Mouse (Mus musculus): ENCODE measurements around the gene Naa10.

Naa10 gene

DNA sequence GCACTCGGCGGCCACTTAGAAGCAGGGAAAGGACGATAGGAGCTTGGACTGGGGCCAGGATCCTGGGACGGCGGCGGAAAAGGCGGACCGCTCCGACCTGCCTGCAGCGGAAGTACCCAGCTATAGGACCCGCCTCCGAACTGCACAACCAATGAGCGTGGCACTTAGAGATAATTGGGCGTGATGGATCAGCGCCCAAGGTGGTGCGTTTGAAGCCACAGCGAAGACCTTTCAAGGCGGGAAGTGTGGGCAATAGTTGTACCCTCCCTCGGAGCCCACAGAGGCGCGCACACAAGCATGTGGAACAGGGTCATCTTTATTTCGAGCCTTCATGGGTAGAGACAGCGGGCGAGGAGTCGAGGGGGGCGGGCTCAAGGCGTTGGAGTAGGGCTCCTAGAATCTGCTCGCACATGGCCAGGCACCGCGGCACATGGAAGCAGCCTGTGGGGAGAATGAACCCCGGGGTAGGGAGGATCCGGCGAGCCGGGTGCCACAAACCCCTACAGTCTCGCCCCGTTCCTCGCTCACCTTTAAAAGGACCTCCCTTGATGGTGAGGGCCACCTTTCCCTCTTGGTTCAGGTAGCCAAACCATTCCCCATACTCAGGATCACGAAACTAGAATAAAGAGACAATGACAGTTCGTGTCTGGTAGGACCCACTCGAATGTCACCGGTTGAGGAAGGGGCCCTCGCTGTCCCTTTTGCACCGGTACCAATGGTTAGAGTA lies at the start of gene Naa10, which contains the start of gene Arhgap4:
Gene Naa10 (minus strand): TSS at position 122 of the 727 bp plus-strand sequence.
Gene Arhgap4 (minus strand): TSS at position 48 of the 727 bp plus-strand sequence.
- DNase-seq: peak; percentile 95

DNA sequence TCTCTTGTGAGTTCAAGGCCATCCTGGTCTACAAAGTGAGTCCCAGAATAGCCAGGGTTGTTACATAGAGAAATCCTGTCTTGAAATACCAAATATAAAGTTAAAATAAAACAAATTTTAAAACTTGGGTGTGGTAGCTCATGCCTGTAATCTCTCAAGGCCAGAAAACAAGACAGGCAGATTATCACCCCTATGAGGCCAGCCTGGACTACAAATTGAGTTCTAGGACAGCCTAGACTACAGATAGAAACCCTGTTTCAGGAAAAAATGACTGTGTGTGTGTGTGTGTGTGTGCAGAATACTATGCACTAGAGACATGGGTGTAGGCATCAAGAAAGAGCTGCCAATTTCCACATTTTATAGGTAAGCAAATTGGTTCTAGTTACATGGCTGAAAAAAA lies 49.0 kb upstream of the Naa10 start:
- DNase-seq: no peak

- DNase-seq: no peak
Measured at GRCm38 (mm10) chrX:73969729-73970128, 48.0 kb upstream of the Naa10 start.

- no peak for DNase-seq
Measured at GRCm38 (mm10) chrX:73969167-73969566, 47.4 kb upstream of the Naa10 start.

- peak; percentile 97 for DNase-seq
Measured at GRCm38 (mm10) chrX:73967177-73968075, 45.7 kb upstream of the Naa10 start.

- DNase-seq: peak; percentile 93
Measured at GRCm38 (mm10) chrX:73966248-73967176, 44.8 kb upstream of the Naa10 start, which contains the start of gene Hcfc1. TSS of gene Hcfc1 (minus strand) at chrX:73966357.

- DNase-seq: peak; percentile 18
Measured at GRCm38 (mm10) chrX:73965307-73965706, 43.6 kb upstream of the Naa10 start.

DNA sequence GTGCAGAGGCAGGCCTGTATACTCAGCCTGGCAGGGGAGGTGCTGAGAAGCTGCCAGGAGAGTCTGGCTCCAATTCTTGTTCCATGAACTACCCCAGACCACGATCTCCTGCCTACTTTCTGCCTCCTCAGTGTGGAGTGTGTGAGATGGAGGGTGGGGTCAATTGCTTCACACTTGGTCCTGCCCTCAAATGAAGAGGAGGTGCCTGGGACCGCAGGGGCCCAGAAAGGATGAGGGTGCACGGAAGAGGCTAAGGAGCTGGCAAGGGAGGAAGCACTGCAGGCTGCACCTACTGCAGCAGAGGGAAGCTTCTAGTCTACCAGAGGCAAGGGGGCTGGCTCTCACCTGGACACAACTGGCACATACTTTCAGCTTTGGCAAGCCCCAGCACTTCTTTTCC lies 42.6 kb upstream of the Naa10 start:
- no peak for DNase-seq

DNA sequence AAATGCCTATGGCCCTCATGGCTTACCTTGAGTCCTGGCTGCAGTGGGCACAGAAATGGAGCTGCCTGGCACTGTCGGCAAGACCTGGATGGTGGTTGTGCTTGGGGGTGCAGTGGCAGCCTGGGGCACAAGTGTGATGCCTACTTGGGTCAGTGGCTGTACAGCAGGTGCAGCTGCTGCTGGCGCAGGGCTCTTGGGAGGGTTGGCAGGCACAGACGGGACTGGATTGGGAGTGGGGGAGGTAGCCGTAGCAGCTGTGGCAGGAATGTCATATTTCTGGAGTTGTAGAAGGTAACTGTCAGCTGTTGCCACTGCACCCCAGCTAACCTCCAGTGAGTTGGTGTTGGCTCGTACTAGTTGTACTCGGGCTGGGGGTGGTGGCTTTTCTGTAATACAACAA lies 33.2 kb upstream of the Naa10 start:
- no peak for DNase-seq

- DNase-seq: no peak
Measured at GRCm38 (mm10) chrX:73952603-73953002, 30.9 kb upstream of the Naa10 start.

- no peak for DNase-seq
Measured at GRCm38 (mm10) chrX:73949341-73949740, 27.6 kb upstream of the Naa10 start.

- peak; percentile 82 for DNase-seq
Measured at GRCm38 (mm10) chrX:73948647-73949046, 26.9 kb upstream of the Naa10 start.

DNA sequence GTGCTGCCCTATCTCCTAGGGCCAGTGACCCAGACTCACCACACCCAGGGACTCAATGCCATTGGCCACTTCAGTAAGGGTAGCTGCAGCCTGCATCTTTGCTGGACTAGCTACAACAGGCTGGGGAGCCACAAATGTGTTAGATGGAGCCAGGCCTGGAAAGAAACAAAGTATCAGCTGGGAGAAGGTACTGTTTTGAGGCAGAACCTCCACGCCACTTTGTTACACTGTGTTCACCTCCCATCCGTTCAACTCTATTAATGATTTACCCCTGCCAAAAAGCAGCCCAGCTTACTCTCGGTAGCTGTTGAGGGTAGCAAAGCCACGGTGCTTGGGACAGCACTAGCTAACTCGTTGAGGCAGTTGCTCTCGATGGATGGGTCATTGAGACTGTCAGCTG lies 25.2 kb upstream of the Naa10 start:
- DNase-seq: no peak

- no peak for DNase-seq
Measured at GRCm38 (mm10) chrX:73942294-73942693, 20.6 kb upstream of the Naa10 start.

DNA sequence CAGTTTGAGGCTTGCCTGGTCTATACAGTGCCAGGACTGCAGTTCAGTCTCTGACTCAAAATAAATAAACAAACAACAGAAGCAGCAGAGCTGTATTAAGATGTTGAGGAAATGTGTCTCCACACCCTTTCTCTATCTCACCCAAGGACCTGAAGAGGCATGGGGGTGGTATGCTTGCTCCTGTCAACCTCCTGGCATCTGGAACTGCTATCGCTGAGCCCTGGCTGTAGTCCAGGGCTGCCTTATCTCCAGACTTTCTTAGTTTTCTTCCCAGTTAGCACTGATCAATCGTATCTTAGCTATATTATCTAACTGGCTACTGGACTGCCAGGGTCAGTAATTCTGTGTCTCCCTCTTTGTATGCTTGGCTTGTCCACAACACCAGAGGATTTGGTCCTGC lies 20.1 kb upstream of the Naa10 start:
- no peak for DNase-seq

- DNase-seq: no peak
Measured at GRCm38 (mm10) chrX:73931871-73932270, 10.1 kb upstream of the Naa10 start.

GRCm38 (mm10) chrX:73930402-73931062 lies 8.8 kb upstream of the Naa10 start, which contains the start of gene Renbp:
TSS of gene Renbp (minus strand) at chrX:73930850.
- peak; percentile 82 for DNase-seq

DNA sequence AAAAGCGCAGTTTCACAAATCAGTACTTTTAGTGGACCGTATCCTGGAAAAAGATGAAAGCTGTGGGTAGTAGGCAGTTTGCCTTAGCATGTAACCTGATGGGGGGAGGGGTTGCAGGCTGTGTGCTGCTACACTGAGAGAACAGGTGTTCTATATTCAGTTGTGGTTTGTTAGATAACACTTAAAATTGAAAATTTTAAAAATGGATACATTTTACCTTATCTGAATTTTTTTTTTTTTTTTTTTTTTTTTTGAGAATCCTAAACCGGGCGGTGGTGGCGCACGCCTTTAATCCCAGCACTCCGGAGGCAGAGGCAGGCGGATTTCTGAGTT lies 772 bp upstream of the Naa10 start:
- no peak for DNase-seq

- no peak for DNase-seq
Measured at GRCm38 (mm10) chrX:73921285-73921822, 390 bp downstream of the Naa10 start.

- no peak for DNase-seq
Measured at GRCm38 (mm10) chrX:73918631-73919030, 3.1 kb downstream of the Naa10 start.

DNA sequence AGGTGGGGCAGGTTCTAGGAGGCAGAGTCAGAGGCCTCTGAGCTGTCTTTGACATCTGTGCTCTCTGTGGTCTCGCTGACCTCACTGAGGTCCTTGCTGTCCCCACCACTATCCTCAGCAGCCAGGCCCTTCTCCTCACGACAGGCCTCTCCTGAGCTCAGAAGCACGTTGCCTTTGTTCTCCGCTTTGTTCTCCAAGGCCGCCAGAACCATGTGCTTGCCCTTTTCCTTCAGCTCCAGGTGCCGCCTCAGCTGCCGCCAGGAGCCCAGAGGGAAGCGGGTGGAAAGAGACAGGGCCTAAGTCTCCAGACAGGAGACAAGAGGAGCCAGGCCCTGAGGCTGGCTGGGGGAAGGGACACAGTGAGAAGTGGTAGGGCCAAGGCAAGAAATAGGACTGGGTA lies 4.8 kb downstream of the Naa10 start:
- no peak for DNase-seq
